Mouse (Mus musculus): ENCODE results near the gene Kbtbd8. TPM values are rescaled to one million over a fixed set of nuclear protein-coding genes. Genes with fewer than 3 reads are reported as not detected.

Gene Kbtbd8
- polyA plus RNA-seq, 1 experiment from 2014 or later, result 7.6 TPM

DNA sequence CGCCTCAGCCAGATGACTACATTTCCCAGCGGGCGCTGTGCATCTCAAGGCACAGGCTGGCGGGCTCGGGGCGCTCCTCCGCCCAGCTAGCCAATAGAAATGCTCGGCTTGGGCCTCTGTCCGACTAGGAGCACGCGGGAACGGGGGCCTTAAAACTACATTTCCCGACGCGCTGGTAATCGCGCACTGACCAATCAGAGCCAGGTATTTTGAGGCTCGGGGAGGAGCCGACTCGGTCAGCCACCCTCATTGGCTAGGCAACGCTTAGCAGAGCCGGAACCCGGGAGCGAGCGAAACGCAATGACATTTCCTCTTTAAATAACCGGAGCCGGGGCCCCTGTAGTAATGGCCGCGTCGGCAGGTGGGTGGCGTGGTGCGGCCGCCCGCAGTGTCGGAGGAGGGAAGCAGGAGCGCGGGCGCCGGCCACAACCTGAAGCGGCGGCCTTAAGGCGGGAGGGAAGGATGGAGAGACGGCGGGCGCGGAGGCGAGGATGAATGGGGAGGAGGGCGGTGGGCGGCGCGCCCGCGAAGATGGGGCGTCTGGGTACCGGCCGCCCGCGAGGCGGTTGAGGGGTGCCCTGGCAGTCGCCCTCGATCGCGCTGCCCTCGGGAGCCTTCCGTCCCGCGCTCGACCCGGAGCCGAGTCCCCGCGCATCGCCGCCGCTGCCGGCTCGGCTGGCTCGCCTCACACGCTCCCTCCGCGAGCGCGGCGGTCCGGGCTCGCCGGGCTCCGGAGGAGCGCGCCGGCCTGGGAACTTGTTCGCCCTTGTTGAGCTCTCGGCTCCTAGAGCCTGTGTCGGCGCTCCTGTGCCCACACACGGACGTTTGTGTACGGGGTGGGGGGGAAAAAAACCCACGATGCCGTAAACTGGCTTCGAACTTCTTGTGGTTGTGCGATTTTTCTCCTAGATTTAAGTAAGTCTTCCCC lies 838 bp downstream of the Kbtbd8 start:
- H3K4me2 ChIP-seq, result peak overlapping the region; percentile 79

GRCm38 (mm10) chr6:95119389-95119788 lies 2.3 kb downstream of the Kbtbd8 start:
- no peaks in the 10 kb centered on the region for H3K9me3 ChIP-seq (replicated peaks)
- H3K4me2 ChIP-seq, result peak overlapping the region; percentile 52
- H3K4me1 ChIP-seq, result peaks cover 36% of the 10 kb centered on the region
- 52% methylated on average over 3 of the region's 3 CpGs for WGBS (ENCODE audit: insufficient replicate concordance)
- no peaks in the 10 kb centered on the region for H3K27me3 ChIP-seq (replicated peaks)
- no peak for ATAC-seq
- H3K4me3 ChIP-seq, result peak overlapping the region; percentile 25
- no peak overlapping the region for H3K27ac ChIP-seq
- H3K36me3 ChIP-seq, result peaks cover 30% of the 10 kb centered on the region
- no peak overlapping the region for H3K9ac ChIP-seq

More for the DNA sequence above, 838 bp downstream of the Kbtbd8 start:
- peak overlapping the region; percentile 91 for H3K4me3 ChIP-seq
- no peaks in the 10 kb centered on the region for H3K9me3 ChIP-seq (replicated peaks)
- under 1% methylated on average over 85 of the region's 103 CpGs for WGBS (ENCODE audit: insufficient replicate concordance)
- no peaks in the 10 kb centered on the region for H3K27me3 ChIP-seq (replicated peaks)
- peak overlapping the region; percentile 82 for H3K9ac ChIP-seq
- ATAC-seq, result peak; percentile 98
- H3K4me1 ChIP-seq, result peaks cover 23% of the 10 kb centered on the region
- H3K36me3 ChIP-seq, result peaks cover 17% of the 10 kb centered on the region
- peak overlapping the region; percentile 80 for H3K27ac ChIP-seq

GRCm38 (mm10) chr6:95149931-95150534 lies 33.0 kb downstream of the Kbtbd8 start:
- no peaks in the 10 kb centered on the region for H3K9me3 ChIP-seq (replicated peaks)
- no peak overlapping the region for H3K4me2 ChIP-seq
- no peaks in the 10 kb centered on the region for H3K27me3 ChIP-seq (replicated peaks)
- no peak for ATAC-seq
- H3K9ac ChIP-seq, result no peak overlapping the region
- no peak overlapping the region for H3K27ac ChIP-seq
- H3K4me1 ChIP-seq, result no peaks in the 10 kb centered on the region
- no peak overlapping the region for H3K4me3 ChIP-seq
- 31% methylated on average over 6 of the region's 6 CpGs for WGBS (ENCODE audit: insufficient replicate concordance)
- H3K36me3 ChIP-seq, result no peaks in the 10 kb centered on the region

- WGBS (ENCODE audit: insufficient replicate concordance), result 79% methylated on average over 4 of the region's 4 CpGs
- no peak overlapping the region for H3K9ac ChIP-seq
- ATAC-seq, result no peak
Measured at GRCm38 (mm10) chr6:95150885-95151284, 33.8 kb downstream of the Kbtbd8 start.

DNA sequence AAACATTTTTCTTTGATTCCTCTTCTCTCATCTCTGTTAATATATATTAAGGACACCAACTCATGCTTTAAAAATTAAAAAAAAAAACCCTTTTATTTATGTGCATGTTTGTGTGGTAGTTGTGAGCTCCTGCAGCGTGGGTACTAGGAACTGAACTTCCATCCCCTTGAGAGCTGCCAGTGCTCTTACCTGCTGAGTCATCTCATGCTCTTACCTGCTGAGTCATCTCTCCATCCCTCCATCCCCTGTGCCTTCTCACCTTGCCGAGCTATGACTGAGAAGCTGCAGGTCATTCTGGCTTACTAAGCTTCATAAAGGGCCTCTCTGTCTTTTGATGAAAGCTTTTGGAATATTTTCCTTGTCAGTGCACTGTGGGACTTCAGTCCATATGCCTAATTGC lies 34.5 kb downstream of the Kbtbd8 start:
- Histone ChIP-seq H3K4me1 (no peaks in the 10 kb centered on the region), H3K4me3 (no peak overlapping the region), H3K9ac (no peak overlapping the region), H3K9me3 (replicated peaks) (no peaks in the 10 kb centered on the region), H3K4me2 (no peak overlapping the region), H3K27me3 (replicated peaks) (no peaks in the 10 kb centered on the region), H3K36me3 (no peaks in the 10 kb centered on the region), H3K27ac (no peak overlapping the region)
- ATAC-seq, result no peak
- WGBS (ENCODE audit: insufficient replicate concordance), result 51% methylated on average over 2 of the region's 2 CpGs

More at GRCm38 (mm10) chr6:95150885-95151284, 33.8 kb downstream of the Kbtbd8 start:
- Histone ChIP-seq H3K4me1 (no peaks in the 10 kb centered on the region), H3K4me2 (no peak overlapping the region), H3K27me3 (replicated peaks) (no peaks in the 10 kb centered on the region), H3K36me3 (no peaks in the 10 kb centered on the region), H3K27ac (no peak overlapping the region), H3K9me3 (replicated peaks) (no peaks in the 10 kb centered on the region), H3K4me3 (no peak overlapping the region)

- Histone ChIP-seq H3K27me3 (replicated peaks) (no peaks in the 10 kb centered on the region), H3K9ac (no peak overlapping the region), H3K4me2 (no peak overlapping the region), H3K4me3 (no peak overlapping the region), H3K27ac (no peak overlapping the region), H3K9me3 (replicated peaks) (no peaks in the 10 kb centered on the region), H3K36me3 (no peaks in the 10 kb centered on the region), H3K4me1 (no peaks in the 10 kb centered on the region)
- whole genome bisulfite sequencing (ENCODE audit: insufficient replicate concordance), result 47% methylated on average over 4 of the region's 4 CpGs
- no peak for ATAC-seq
Measured at GRCm38 (mm10) chr6:95163965-95164364, 46.9 kb downstream of the Kbtbd8 start.

- no peaks in the 10 kb centered on the region for H3K27me3 ChIP-seq (replicated peaks)
- no peak for ATAC-seq
Measured at GRCm38 (mm10) chr6:95165630-95166029, 48.6 kb downstream of the Kbtbd8 start.

DNA sequence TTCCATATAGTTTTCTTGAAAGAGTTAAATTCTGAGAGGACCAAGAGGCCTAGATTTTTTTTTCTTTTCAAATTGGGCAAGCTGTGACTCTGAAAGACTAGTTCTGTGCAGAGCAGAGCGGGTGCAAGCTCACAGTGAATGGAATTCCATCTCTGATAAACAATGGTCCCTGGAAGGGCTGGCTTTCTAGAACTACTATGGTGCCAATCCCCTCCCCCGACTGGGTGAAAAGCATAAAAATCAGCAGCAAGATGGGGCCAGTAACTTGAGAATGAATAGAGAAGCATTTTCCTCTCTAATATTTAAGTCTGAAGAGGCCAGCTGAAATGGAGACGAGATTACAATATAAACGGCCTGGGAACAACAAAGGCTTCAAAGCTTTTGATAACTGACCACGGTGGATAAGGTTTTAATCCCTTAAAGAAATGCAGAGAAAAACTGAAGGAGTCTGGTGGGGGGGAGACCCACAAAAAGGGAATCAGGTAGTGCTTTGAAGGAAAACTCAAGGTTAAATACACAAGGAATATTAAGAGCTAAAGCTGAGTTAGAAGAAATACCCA lies 50.7 kb downstream of the Kbtbd8 start:
- ATAC-seq, result no peak
- Histone ChIP-seq H3K9me3 (replicated peaks) (no peaks in the 10 kb centered on the region), H3K9ac (no peak overlapping the region), H3K27ac (no peak overlapping the region), H3K36me3 (no peaks in the 10 kb centered on the region), H3K4me3 (no peak overlapping the region), H3K4me2 (no peak overlapping the region), H3K4me1 (no peaks in the 10 kb centered on the region), H3K27me3 (replicated peaks) (no peaks in the 10 kb centered on the region)
- WGBS (ENCODE audit: insufficient replicate concordance), result 36% methylated on average over 5 of the region's 5 CpGs

More at GRCm38 (mm10) chr6:95165630-95166029, 48.6 kb downstream of the Kbtbd8 start:
- H3K9ac ChIP-seq, result no peak overlapping the region
- no peaks in the 10 kb centered on the region for H3K4me1 ChIP-seq
- no peaks in the 10 kb centered on the region for H3K36me3 ChIP-seq
- no peaks in the 10 kb centered on the region for H3K9me3 ChIP-seq (replicated peaks)
- no peak overlapping the region for H3K4me3 ChIP-seq
- H3K27ac ChIP-seq, result no peak overlapping the region
- H3K4me2 ChIP-seq, result no peak overlapping the region

DNA sequence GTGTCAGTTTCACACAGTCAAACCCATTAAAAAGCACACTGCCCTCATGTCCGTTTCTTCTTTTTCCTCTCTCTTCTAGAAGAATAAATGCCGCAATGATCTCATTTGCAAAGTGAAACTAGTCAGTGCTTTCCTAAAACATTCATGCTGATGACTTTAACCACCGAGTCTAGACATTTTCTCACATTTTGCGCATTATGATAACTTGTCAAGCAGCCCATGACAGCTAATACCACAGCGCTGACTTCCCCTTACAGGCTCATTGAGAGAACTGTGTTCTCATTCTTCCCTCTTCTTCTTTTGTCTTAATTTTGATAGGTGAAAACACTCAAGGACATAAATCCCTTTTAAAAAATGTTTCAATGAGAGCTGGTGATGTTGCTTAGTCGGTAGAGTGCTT lies 52.4 kb downstream of the Kbtbd8 start:
- ATAC-seq, result no peak
- no peak overlapping the region for H3K27ac ChIP-seq
- H3K4me3 ChIP-seq, result no peak overlapping the region
- no peaks in the 10 kb centered on the region for H3K9me3 ChIP-seq (replicated peaks)
- H3K9ac ChIP-seq, result no peak overlapping the region
- H3K4me1 ChIP-seq, result no peaks in the 10 kb centered on the region
- no peaks in the 10 kb centered on the region for H3K27me3 ChIP-seq (replicated peaks)
- WGBS (ENCODE audit: insufficient replicate concordance), result 71% methylated on average over 6 of the region's 6 CpGs
- H3K4me2 ChIP-seq, result no peak overlapping the region
- H3K36me3 ChIP-seq, result no peaks in the 10 kb centered on the region

DNA sequence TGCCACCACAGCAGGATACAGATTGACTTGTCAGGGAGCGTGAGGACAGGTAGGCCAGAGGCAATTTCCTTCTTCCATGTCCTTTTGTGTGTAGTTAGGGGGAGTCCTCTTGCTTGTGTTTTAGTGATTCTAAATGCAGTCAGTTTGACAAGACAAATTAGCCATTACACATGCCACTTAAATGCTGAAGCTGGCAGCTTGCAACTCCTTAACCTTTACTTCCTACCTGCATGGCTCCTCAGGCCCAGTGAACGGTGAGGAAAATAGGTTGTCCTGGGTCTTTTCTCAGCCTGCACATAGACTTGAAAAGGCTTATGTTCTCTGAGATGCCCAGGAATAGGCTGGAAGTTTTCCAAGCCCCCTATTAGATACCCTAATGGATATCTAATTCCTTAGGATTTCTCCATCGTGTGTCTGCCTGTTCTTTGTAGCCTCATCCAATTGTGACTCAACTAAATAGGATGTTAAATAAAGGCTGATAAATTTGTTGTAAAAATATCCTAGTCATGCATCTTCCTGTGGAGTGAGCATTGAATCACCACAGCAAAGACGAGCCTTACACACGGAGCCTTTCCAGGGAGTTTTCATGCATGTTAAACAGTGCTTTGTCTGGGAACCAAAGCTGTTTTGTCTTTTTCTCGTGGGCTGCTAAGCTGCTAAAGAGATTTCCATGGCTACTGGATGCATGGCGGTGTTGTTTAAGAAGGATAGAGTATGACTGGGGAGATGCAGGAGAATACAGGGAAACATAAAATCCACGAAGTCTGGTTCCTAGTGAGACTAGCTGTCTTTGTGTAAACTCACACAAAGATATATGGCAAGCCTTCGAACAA lies 57.5 kb downstream of the Kbtbd8 start:
- WGBS (ENCODE audit: insufficient replicate concordance), result 65% methylated on average over 9 of the region's 9 CpGs
- no peak for ATAC-seq
- Histone ChIP-seq H3K27ac (no peak overlapping the region), H3K9me3 (replicated peaks) (no peaks in the 10 kb centered on the region), H3K9ac (no peak overlapping the region), H3K4me1 (no peaks in the 10 kb centered on the region), H3K36me3 (no peaks in the 10 kb centered on the region), H3K4me2 (no peak overlapping the region), H3K27me3 (replicated peaks) (no peaks in the 10 kb centered on the region), H3K4me3 (no peak overlapping the region)

Data from liver, embryonic 12.5 days (tissue).